Mouse (Mus musculus) midbrain, embryonic 13.5 days (tissue): ENCODE measurements around the gene Adcy5. TPM values are rescaled to one million over a fixed set of nuclear protein-coding genes. Genes with fewer than 3 reads are reported as not detected.

Experiments
- ATAC-seq: fragments of 200-750 bp; cut with Nextera tagmentation; 2 replicates; pipeline ENCODE4 v1.8.0; 2017; ENCODE audit warnings: mild to moderate bottlenecking, moderate TSS enrichment, moderate library complexity
- H3K27ac ChIP-seq: fragments of 300-500 bp; sonication (generic); 2 replicates; pipeline ENCODE4 v1.5.1; 2015; ENCODE audit warnings: inconsistent platforms, mild to moderate bottlenecking, moderate library complexity
- H3K27me3 ChIP-seq: fragments of 300-500 bp; sonication (generic); 2 replicates; pipeline ENCODE4 v1.6.1; 2015; ENCODE audit warnings: mild to moderate bottlenecking, inconsistent platforms
- H3K36me3 ChIP-seq: fragments of 300-500 bp; sonication (generic); 2 replicates; pipeline ENCODE4 v1.6.1; 2015; ENCODE audit warnings: mild to moderate bottlenecking, inconsistent platforms
- H3K4me1 ChIP-seq: fragments of 300-500 bp; sonication (generic); replicated peaks from 2 replicates; pipeline ENCODE4 v1.6.1; 2015; ENCODE audit warnings: inconsistent platforms
- H3K4me2 ChIP-seq: fragments of 300-500 bp; sonication (generic); replicated peaks from 2 replicates; pipeline ENCODE4 v1.6.1; 2015; ENCODE audit warnings: moderate library complexity, mild to moderate bottlenecking, inconsistent platforms
- H3K4me3 ChIP-seq: fragments of 300-500 bp; sonication (generic); replicated peaks from 2 replicates; pipeline ENCODE4 v1.5.1; 2015; ENCODE audit warnings: mild to moderate bottlenecking, inconsistent platforms
- H3K9ac ChIP-seq: fragments of 300-500 bp; sonication (generic); replicated peaks from 2 replicates; pipeline ENCODE4 v1.6.1; 2015; ENCODE audit warnings: mild to moderate bottlenecking, inconsistent platforms
- H3K9me3 ChIP-seq: fragments of 300-500 bp; sonication (generic); 2 replicates; pipeline ENCODE4 v1.6.1; 2016; ENCODE audit warnings: mild to moderate bottlenecking, inconsistent platforms
- WGBS: fragments of 180-500 bp; shearing (Covaris S2); methylation state at CpG from one replicate; pipeline ENCODE4 v1.1.7; 2015; 5-methylcytosine and 5-hydroxymethylcytosine counted together
- polyA plus RNA-seq: library from polyadenylated mRNA; unstranded; fragments of >200 nt; fragmentation: Nextera tagmentation; extraction: Ambion mirVana; gene quantifications from 2 replicates; pipeline ENCODE4 v1.2.1, GENCODE M21; 2015

Adcy5 gene
- polyA plus RNA-seq, 1 experiment from 2014 or later: 6.0 TPM

- Histone ChIP-seq H3K9me3 (no peaks in the 10 kb centered on the region), H3K4me1 (peaks cover 74% of the 10 kb centered on the region), H3K9ac (0 out of 2 replicates have a peak overlapping the region, but pooled peaks have one; percentile 19), H3K27me3 (peaks cover 26% of the 10 kb centered on the region), H3K4me3 (peak overlapping the region; percentile 7; the same call in 1 of the 2 replicates), H3K27ac (no peak overlapping the region), H3K36me3 (0 out of 2 replicates have a peak, but pooled peaks cover 3% of the 10 kb centered on the region), H3K4me2 (peak overlapping the region; percentile 85)
- no peak for ATAC-seq
- WGBS: 64% methylated on average over 8 of the region's 8 CpGs
Measured at GRCm38 (mm10) chr16:35159532-35159931, 4.9 kb downstream of the Adcy5 start.

GRCm38 (mm10) chr16:35159991-35160390, 5.3 kb downstream of the Adcy5 start:
- Histone ChIP-seq H3K27ac (no peak overlapping the region), H3K4me2 (peak overlapping the region; percentile 85), H3K9me3 (no peaks in the 10 kb centered on the region), H3K4me3 (peak overlapping the region; percentile 7; the same call in 1 of the 2 replicates), H3K4me1 (peaks cover 79% of the 10 kb centered on the region), H3K9ac (no peak overlapping the region), H3K27me3 (peaks cover 26% of the 10 kb centered on the region), H3K36me3 (0 out of 2 replicates have a peak, but pooled peaks cover 3% of the 10 kb centered on the region)
- ATAC-seq: no peak
- WGBS: 66% methylated on average over 4 of the region's 4 CpGs

DNA sequence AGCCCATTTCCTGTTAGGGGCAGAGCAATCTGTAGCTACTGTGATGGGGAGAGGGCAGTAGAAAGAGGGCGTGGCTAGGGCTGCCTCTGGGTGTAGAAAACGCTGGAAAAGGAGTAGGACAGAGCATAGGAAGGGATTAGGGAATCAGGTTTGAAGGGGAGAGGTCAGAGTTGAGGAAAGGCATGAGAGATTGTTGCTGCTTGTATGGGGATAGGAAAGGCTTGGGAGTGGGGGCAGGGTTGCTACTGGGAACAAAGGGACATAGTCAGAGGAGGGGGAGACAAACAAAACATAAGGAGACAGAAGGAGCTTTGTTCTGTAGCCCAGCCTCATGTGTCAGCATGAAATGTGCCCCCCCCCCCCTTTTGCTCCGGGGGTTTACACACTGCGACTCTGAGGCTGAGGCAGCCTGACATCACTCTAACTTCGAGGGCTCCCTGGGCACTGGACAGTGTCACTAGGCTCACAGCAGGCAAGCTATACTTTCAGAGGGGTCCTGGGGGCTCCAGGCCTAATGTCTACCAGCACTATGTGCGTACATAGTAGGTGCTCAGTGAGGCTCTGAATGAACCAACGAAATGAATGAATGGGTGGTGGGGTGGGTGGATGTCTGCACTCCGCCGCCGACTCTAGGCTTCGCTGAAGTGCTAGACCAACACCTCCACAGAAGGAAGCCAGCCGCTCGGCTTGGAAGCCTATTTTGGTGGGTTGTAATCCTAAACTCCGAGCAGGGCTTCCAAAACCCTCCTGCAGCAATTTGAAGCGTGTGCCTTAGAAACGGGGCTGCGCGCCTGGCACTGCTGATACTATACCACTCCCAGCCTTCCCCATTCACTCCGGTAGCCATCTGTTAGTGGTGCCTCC, 9.9 kb downstream of the Adcy5 start:
- peaks cover 46% of the 10 kb centered on the region for H3K4me1 ChIP-seq
- H3K4me3 ChIP-seq: no peak overlapping the region
- H3K4me2 ChIP-seq: peak overlapping the region; percentile 17
- WGBS: 45% methylated on average over 19 of the region's 19 CpGs
- ATAC-seq: peak; percentile 78
- H3K9me3 ChIP-seq: no peaks in the 10 kb centered on the region
- H3K27me3 ChIP-seq: no peaks in the 10 kb centered on the region
- H3K9ac ChIP-seq: no peak overlapping the region; the same call in 1 of the 2 replicates
- peak overlapping the region; percentile 32; the same call in 1 of the 2 replicates for H3K27ac ChIP-seq
- no peaks in the 10 kb centered on the region for H3K36me3 ChIP-seq

DNA sequence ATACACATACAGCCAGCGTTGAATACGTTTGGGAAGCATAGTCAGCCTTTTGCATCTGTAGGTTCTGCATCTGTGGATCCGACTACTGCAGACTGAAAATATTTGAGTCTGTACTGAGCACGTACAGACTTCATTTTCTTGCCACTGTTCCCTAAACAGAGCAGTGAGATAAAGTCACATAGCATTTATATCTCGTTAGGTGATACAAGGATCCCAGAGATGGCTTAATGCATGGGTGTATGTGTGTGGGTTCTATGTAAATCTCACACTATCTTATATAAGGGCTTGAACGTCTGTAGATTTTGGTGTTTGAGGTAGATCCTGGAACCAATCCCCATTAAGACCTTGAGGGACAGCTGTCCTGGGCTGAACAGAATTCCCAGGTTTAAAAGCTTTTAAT, 10.7 kb downstream of the Adcy5 start:
- Histone ChIP-seq H3K9me3 (no peaks in the 10 kb centered on the region), H3K4me1 (peaks cover 39% of the 10 kb centered on the region), H3K36me3 (no peaks in the 10 kb centered on the region), H3K4me3 (no peak overlapping the region), H3K27me3 (no peaks in the 10 kb centered on the region), H3K4me2 (no peak overlapping the region), H3K9ac (no peak overlapping the region), H3K27ac (0 out of 2 replicates have a peak overlapping the region, but pooled peaks have one; percentile 32)
- 84% methylated on average over 6 of the region's 6 CpGs for WGBS
- ATAC-seq: no peak

DNA sequence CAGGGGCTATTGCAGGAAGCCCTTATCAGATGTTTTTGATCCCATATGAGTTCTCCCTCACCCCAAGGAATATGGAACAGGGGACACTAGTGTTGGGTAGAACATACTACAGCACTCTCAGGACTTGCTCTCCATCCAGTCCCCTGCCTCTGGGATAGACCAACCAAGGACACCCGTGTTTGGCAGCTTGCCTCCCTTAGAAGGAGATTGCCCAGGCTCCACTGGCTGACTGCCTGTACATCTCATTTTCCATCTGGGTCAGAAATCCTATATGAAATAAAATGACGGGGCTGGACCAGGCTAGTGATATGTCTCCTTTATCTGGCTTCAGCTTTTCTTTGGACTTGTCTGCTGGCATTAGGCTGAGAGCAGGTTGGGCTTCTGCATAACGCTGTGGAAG, 11.1 kb downstream of the Adcy5 start:
- no peaks in the 10 kb centered on the region for H3K36me3 ChIP-seq
- H3K27me3 ChIP-seq: no peaks in the 10 kb centered on the region
- 91% methylated on average over 3 of the region's 3 CpGs for WGBS
- no peak for ATAC-seq
- H3K4me2 ChIP-seq: no peak overlapping the region
- H3K4me1 ChIP-seq: peaks cover 34% of the 10 kb centered on the region
- H3K9me3 ChIP-seq: no peaks in the 10 kb centered on the region
- no peak overlapping the region for H3K4me3 ChIP-seq
- H3K9ac ChIP-seq: no peak overlapping the region
- no peak overlapping the region for H3K27ac ChIP-seq

DNA sequence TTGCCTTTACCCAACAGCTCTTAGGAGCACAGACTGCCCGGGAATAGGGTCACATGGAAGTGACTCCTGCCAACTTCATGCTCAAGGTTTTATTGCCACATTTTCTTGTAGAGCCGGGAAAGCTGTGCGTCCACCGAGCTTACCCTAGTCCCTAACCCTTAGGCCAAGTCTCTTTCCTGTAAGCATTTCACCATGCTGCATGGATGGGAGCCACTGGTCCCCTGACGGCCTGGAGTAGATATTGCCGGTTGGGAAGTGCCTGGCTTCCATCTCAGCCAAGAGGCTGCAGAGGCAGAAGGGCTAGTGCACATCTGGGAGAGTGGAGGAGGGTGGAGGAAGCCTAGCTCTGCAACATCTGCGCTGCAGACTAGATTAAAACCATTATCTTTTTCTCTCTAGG, 14.8 kb downstream of the Adcy5 start:
- Histone ChIP-seq H3K36me3 (no peaks in the 10 kb centered on the region), H3K27ac (no peak overlapping the region), H3K9ac (no peak overlapping the region), H3K4me2 (no peak overlapping the region), H3K27me3 (no peaks in the 10 kb centered on the region), H3K9me3 (no peaks in the 10 kb centered on the region), H3K4me1 (peaks cover 15% of the 10 kb centered on the region), H3K4me3 (no peak overlapping the region)
- WGBS: 92% methylated on average over 7 of the region's 7 CpGs
- ATAC-seq: no peak

GRCm38 (mm10) chr16:35172195-35172594, 17.5 kb downstream of the Adcy5 start:
- H3K27me3 ChIP-seq: no peaks in the 10 kb centered on the region
- no peaks in the 10 kb centered on the region for H3K36me3 ChIP-seq
- H3K4me3 ChIP-seq: no peak overlapping the region
- ATAC-seq: no peak
- H3K9me3 ChIP-seq: no peaks in the 10 kb centered on the region
- H3K27ac ChIP-seq: no peak overlapping the region
- no peaks in the 10 kb centered on the region for H3K4me1 ChIP-seq
- WGBS: 90% methylated on average over 5 of the region's 5 CpGs
- H3K4me2 ChIP-seq: no peak overlapping the region
- no peak overlapping the region for H3K9ac ChIP-seq

DNA sequence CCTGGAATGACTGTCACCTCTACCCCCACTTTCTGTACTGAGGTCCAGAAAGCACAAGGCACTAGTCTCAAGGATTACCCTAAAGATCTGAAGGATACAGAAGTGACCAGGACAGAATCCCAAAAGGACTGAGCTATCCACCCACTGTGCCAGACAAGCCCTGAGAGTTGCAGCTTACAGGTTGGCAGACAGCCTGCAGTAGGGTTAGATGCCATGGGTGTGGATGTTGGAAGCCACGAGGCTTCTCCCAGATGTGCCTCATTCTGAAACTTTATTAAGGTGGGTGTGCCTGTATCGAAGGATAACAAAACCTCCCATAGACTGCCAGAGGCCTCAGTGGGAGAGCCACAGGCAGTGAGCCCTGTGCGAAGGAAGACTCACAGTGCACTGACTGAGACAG, 23.8 kb downstream of the Adcy5 start:
- Histone ChIP-seq H3K27me3 (no peaks in the 10 kb centered on the region), H3K4me3 (no peak overlapping the region), H3K9me3 (no peaks in the 10 kb centered on the region), H3K9ac (no peak overlapping the region), H3K27ac (no peak overlapping the region), H3K4me1 (no peaks in the 10 kb centered on the region), H3K36me3 (0 out of 2 replicates have a peak, but pooled peaks cover 15% of the 10 kb centered on the region), H3K4me2 (no peak overlapping the region)
- WGBS: 90% methylated on average over 3 of the region's 3 CpGs
- ATAC-seq: no peak

GRCm38 (mm10) chr16:35179082-35179481, 24.4 kb downstream of the Adcy5 start:
- H3K4me1 ChIP-seq: no peaks in the 10 kb centered on the region
- no peak for ATAC-seq
- H3K4me3 ChIP-seq: no peak overlapping the region
- no peak overlapping the region for H3K27ac ChIP-seq
- H3K4me2 ChIP-seq: no peak overlapping the region
- H3K9me3 ChIP-seq: no peaks in the 10 kb centered on the region
- no peak overlapping the region for H3K9ac ChIP-seq
- H3K36me3 ChIP-seq: 0 out of 2 replicates have a peak, but pooled peaks cover 15% of the 10 kb centered on the region
- H3K27me3 ChIP-seq: no peaks in the 10 kb centered on the region
- 69% methylated on average over 8 of the region's 8 CpGs for WGBS

DNA sequence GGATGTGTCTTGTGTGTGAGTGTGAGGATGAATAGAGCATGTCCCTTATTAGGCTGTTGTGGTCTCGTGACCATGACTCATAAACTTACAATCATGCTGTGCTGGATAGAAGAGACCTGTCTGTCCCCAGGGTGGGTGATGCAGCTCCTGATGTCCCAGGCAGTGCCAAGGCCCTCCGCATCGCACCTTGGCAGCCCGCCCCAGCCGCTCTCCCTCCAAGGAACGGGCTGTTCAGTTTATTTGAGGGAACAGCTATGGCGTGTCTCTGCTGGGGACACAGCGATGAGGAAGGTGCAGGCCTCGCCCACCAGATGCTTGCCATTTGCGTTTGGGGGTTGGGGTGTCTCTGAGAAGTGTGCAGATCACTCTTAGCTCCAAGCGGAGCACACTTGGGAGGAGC, 28.5 kb downstream of the Adcy5 start:
- Histone ChIP-seq H3K4me1 (peaks cover 5% of the 10 kb centered on the region; the same call in 1 of the 2 replicates), H3K27me3 (no peaks in the 10 kb centered on the region), H3K4me2 (no peak overlapping the region), H3K9me3 (no peaks in the 10 kb centered on the region), H3K36me3 (0 out of 2 replicates have a peak, but pooled peaks cover 15% of the 10 kb centered on the region), H3K4me3 (no peak overlapping the region), H3K9ac (no peak overlapping the region), H3K27ac (no peak overlapping the region)
- 78% methylated on average over 11 of the region's 11 CpGs for WGBS
- ATAC-seq: no peak

GRCm38 (mm10) chr16:35188111-35188510, 33.4 kb downstream of the Adcy5 start:
- Histone ChIP-seq H3K27me3 (no peaks in the 10 kb centered on the region), H3K9ac (no peak overlapping the region), H3K4me2 (no peak overlapping the region), H3K4me3 (no peak overlapping the region), H3K4me1 (peaks cover 5% of the 10 kb centered on the region; the same call in 1 of the 2 replicates), H3K36me3 (no peaks in the 10 kb centered on the region), H3K9me3 (no peaks in the 10 kb centered on the region), H3K27ac (no peak overlapping the region)
- 90% methylated on average over 4 of the region's 4 CpGs for WGBS
- no peak for ATAC-seq

GRCm38 (mm10) chr16:35189420-35190141, 34.9 kb downstream of the Adcy5 start:
- Histone ChIP-seq H3K4me1 (peaks cover 11% of the 10 kb centered on the region), H3K4me3 (no peak overlapping the region), H3K36me3 (no peaks in the 10 kb centered on the region), H3K9me3 (no peaks in the 10 kb centered on the region), H3K9ac (no peak overlapping the region), H3K4me2 (no peak overlapping the region), H3K27me3 (no peaks in the 10 kb centered on the region), H3K27ac (no peak overlapping the region)
- ATAC-seq: no peak
- 83% methylated on average over 11 of the region's 11 CpGs for WGBS
